Mouse (Mus musculus) stomach, embryonic 14.5 days (tissue): ENCODE results near the gene Ccdc80. TPM values are rescaled to one million over a fixed set of nuclear protein-coding genes. Genes with fewer than 3 reads are reported as not detected.

ENCODE experiments used
- ATAC-seq: fragments of 200-750 bp; cut with Nextera tagmentation; 2 replicates; pipeline ENCODE4 v1.8.0; 2017; ENCODE audit warnings: low read depth, moderate TSS enrichment; ENCODE audit not compliant: insufficient number of reproducible peaks, insufficient read depth, low FRiP score
- H3K27ac ChIP-seq: fragments of 300-500 bp; sonication (generic); 2 replicates; pipeline ENCODE4 v1.5.1; 2014; ENCODE audit warnings: mild to moderate bottlenecking, low read length, moderate library complexity, mixed read lengths
- H3K27me3 ChIP-seq: fragments of 300-500 bp; sonication (generic); 2 replicates; pipeline ENCODE4 v1.6.1; 2014; ENCODE audit warnings: low read length, control low read depth, mixed read lengths; ENCODE audit not compliant: control insufficient read depth, insufficient read depth
- H3K36me3 ChIP-seq: fragments of 300-500 bp; sonication (generic); 2 replicates; pipeline ENCODE4 v1.6.1; 2014; ENCODE audit warnings: mild to moderate bottlenecking, control low read depth, low read length, moderate library complexity, mixed read lengths; ENCODE audit not compliant: control insufficient read depth, insufficient read depth
- H3K4me1 ChIP-seq: fragments of 300-500 bp; sonication (generic); 2 replicates; pipeline ENCODE4 v1.6.1; 2014; ENCODE audit warnings: low read length, control low read depth, mixed read lengths; ENCODE audit not compliant: control insufficient read depth, insufficient read depth
- H3K4me2 ChIP-seq: fragments of 300-500 bp; sonication (generic); replicated peaks from 2 replicates; pipeline ENCODE4 v1.6.1; 2014; ENCODE audit warnings: low read depth, low read length, control low read depth
- H3K4me3 ChIP-seq: fragments of 300-500 bp; sonication (generic); 2 replicates; pipeline ENCODE4 v1.5.1; 2014; ENCODE audit warnings: low read depth, low read length, control low read depth
- H3K9ac ChIP-seq: fragments of 300-500 bp; sonication (generic); replicated peaks from 2 replicates; pipeline ENCODE4 v1.6.1; 2014; ENCODE audit warnings: low read depth, mild to moderate bottlenecking, control low read depth, low read length, moderate library complexity, mixed read lengths
- H3K9me3 ChIP-seq: fragments of 300-500 bp; sonication (generic); 2 replicates; pipeline ENCODE4 v1.6.1; 2016; ENCODE audit warnings: low read depth, low read length, control low read depth; ENCODE audit not compliant: control insufficient read depth
- WGBS: fragments of 180-500 bp; shearing (Covaris S2); extraction: QIAGEN DNeasy Blood & Tissue Kit; methylation state at CpG from one replicate; pipeline ENCODE4 v1.1.7; 2014; 5-methylcytosine and 5-hydroxymethylcytosine counted together
- polyA plus RNA-seq: library from polyadenylated mRNA; unstranded; fragments of >200 nt; fragmentation: Nextera tagmentation; extraction: Ambion mirVana; gene quantifications from 2 replicates; pipeline ENCODE4 v1.2.1, GENCODE M21; 2014

Ccdc80 gene
- polyA plus RNA-seq, 1 experiment from 2014 or later = 96.2 TPM

DNA sequence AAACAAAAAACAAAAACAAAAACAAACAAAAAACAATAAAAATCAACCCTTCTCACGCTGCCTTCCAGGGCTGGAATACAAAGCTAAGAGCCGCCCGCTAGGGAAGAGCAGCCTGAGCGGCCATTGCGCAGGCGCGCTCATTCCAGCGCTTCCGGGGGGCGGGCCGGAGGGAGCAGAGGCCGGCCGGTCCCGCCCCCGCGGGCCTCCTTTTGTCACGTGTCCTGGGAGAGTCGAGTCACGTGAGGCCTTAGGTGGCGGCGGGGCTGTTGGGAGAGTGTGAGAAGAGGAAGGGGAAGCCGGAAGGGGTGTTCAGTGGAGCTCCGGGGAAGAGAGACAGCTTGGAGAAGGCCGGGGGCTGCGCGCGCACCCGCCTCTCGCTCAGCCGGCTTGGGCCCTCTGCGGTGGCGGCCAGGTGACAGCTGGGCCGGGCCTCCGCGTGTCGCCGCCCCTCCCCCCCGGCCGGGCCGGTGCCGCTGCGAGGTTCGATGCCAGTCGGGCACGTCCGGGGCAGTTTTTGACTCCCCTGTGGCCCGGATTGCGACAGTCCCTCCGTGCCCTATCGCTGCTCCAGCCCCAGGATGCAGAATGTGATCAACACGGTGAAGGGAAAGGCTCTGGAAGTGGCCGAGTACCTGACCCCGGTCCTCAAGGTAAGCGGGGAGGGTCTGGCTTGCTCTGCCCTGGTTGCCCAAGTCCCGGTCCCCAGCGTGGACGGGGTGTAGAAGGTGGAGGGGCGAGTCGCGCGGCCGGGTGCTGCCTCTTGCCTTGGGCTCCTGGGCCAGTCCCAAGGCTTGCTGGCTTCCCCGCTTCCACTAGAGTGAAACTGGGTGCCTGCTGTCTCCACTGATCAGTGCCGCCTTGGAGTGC, 65.6 kb downstream of the Ccdc80 start, which contains the start of the genes Slc35a5 and Atg3:
Gene Slc35a5 (minus strand): TSS at position 185 of the 867 bp plus-strand sequence.
Gene Atg3 (plus strand): TSS at position 264 of the 867 bp plus-strand sequence.
- peaks cover 11% of the 10 kb centered on the region; the same call in 1 of the 2 replicates for H3K4me1 ChIP-seq
- peak within 1 kb of the TSS; percentile 82 for H3K9ac ChIP-seq
- no peaks in the 10 kb centered on the region for H3K9me3 ChIP-seq
- peak within 1 kb of the TSS; percentile 84 for H3K4me3 ChIP-seq
- no peaks in the 10 kb centered on the region; the same call in 1 of the 2 replicates for H3K36me3 ChIP-seq
- H3K4me2 ChIP-seq = peak within 1 kb of the TSS; percentile 81
- H3K27ac ChIP-seq = peak within 1 kb of the TSS; percentile 94
- WGBS = under 1% methylated on average over 64 of the region's 64 CpGs
- ATAC-seq = peak; percentile 99
- H3K27me3 ChIP-seq = no peaks in the 10 kb centered on the region

GRCm38 (mm10) chr16:45159389-45159716, 66.2 kb downstream of the Ccdc80 start:
- 1% methylated on average over 11 of the region's 11 CpGs for WGBS
- H3K4me3 ChIP-seq = peak overlapping the region; percentile 84
- no peaks in the 10 kb centered on the region for H3K27me3 ChIP-seq
- H3K4me2 ChIP-seq = peak overlapping the region; percentile 43
- H3K4me1 ChIP-seq = peaks cover 11% of the 10 kb centered on the region; the same call in 1 of the 2 replicates
- ATAC-seq = no peak
- peak overlapping the region; percentile 82 for H3K9ac ChIP-seq
- H3K9me3 ChIP-seq = no peaks in the 10 kb centered on the region
- H3K27ac ChIP-seq = peak overlapping the region; percentile 94
- H3K36me3 ChIP-seq = no peaks in the 10 kb centered on the region; the same call in 1 of the 2 replicates

Other genes with a start within 250 kb of the Ccdc80 start
- gene Cd200r2, start 226.3 kb upstream of the Ccdc80 start, polyA plus RNA-seq = not detected in 2 replicates
- 0.23 TPM in 1 of 2 replicates, not detected in the other for gene Cd200r3, start 149.7 kb upstream of the Ccdc80 start, polyA plus RNA-seq
- gene Slc35a5, start 65.3 kb downstream of the Ccdc80 start, polyA plus RNA-seq = 16.8 and 19.9 TPM in 2 replicates
- 34.9 and 36.3 TPM in 2 replicates for gene Atg3, start 65.4 kb downstream of the Ccdc80 start, polyA plus RNA-seq
- 0.15 TPM in 1 of 2 replicates, not detected in the other for gene Btla, start 130.9 kb downstream of the Ccdc80 start, polyA plus RNA-seq